Mouse (Mus musculus): ENCODE data around the gene Defb22. TPM values are rescaled to one million over a fixed set of nuclear protein-coding genes. Genes with fewer than 3 reads are reported as not detected.

Defb22 gene
- polyA plus RNA-seq, 1 experiment from 2014 or later = not detected

GRCm38 (mm10) chr2:152476763-152477162, 13.2 kb downstream of the Defb22 start, which contains the start of gene Defb20:
TSS of gene Defb20 (plus strand) at chr2:152477063.
- TF ChIP-seq EP300 (IDR thresholded peaks at IDR 0.05; ENCODE audit: low read depth) (no peak), CTCF (IDR thresholded peaks at IDR 0.05; ENCODE audit: low read depth) (no peak)
- no peak for ATAC-seq
- Histone ChIP-seq H3K27me3 (ENCODE audit: insufficient read depth, low read length) (no peaks in the 10 kb centered on the region), H3K9ac (replicated peaks) (no peak within 1 kb of the TSS), H3K9me3 (ENCODE audit: low read length) (no peaks in the 10 kb centered on the region), H3K4me1 (ENCODE audit: insufficient read depth) (no peaks in the 10 kb centered on the region), H3K27ac (ENCODE audit: low read depth) (no peak within 1 kb of the TSS), H3K36me3 (replicated peaks; ENCODE audit: insufficient read depth, low read length) (no peaks in the 10 kb centered on the region), H3K4me2 (ENCODE audit: low read depth, low read length) (no peak within 1 kb of the TSS), H3K4me3 (ENCODE audit: low read depth, low read length) (no peak within 1 kb of the TSS)
- 55% methylated on average over 2 of the region's 2 CpGs for WGBS (ENCODE audit: insufficient replicate concordance)
- no peak for DNase-seq

- Histone ChIP-seq H3K27ac (ENCODE audit: low read depth) (no peak overlapping the region), H3K4me2 (ENCODE audit: low read depth, low read length) (no peak overlapping the region), H3K4me1 (ENCODE audit: insufficient read depth) (no peaks in the 10 kb centered on the region), H3K9me3 (ENCODE audit: low read length) (no peaks in the 10 kb centered on the region), H3K9ac (replicated peaks) (no peak overlapping the region), H3K36me3 (replicated peaks; ENCODE audit: insufficient read depth, low read length) (no peaks in the 10 kb centered on the region), H3K27me3 (ENCODE audit: insufficient read depth, low read length) (no peaks in the 10 kb centered on the region), H3K4me3 (ENCODE audit: low read depth, low read length) (no peak overlapping the region)
- ATAC-seq = no peak
- no peak for DNase-seq
- TF ChIP-seq EP300 (IDR thresholded peaks at IDR 0.05; ENCODE audit: low read depth) (no peak), CTCF (IDR thresholded peaks at IDR 0.05; ENCODE audit: low read depth) (peak; percentile 32)
- WGBS (ENCODE audit: insufficient replicate concordance) = 16% methylated on average over 3 of the region's 3 CpGs
These were observed 17.5 kb downstream of the Defb22 start for GRCm38 (mm10) chr2:152472434-152472833.

- Histone ChIP-seq H3K4me1 (ENCODE audit: insufficient read depth) (no peaks in the 10 kb centered on the region), H3K36me3 (replicated peaks; ENCODE audit: insufficient read depth, low read length) (no peaks in the 10 kb centered on the region), H3K27me3 (ENCODE audit: insufficient read depth, low read length) (no peaks in the 10 kb centered on the region), H3K27ac (ENCODE audit: low read depth) (no peak overlapping the region), H3K4me2 (ENCODE audit: low read depth, low read length) (no peak overlapping the region), H3K9ac (replicated peaks) (no peak overlapping the region), H3K9me3 (ENCODE audit: low read length) (no peaks in the 10 kb centered on the region), H3K4me3 (ENCODE audit: low read depth, low read length) (no peak overlapping the region)
- DNase-seq = peak; percentile 28
- no peak for TF ChIP-seq EP300 (IDR thresholded peaks at IDR 0.05; ENCODE audit: low read depth)
- TF ChIP-seq CTCF (IDR thresholded peaks at IDR 0.05; ENCODE audit: low read depth) = peak; percentile 75
- 25% methylated on average over 7 of the region's 7 CpGs for WGBS (ENCODE audit: insufficient replicate concordance)
- no peak for ATAC-seq
These were observed 19.0 kb downstream of the Defb22 start for GRCm38 (mm10) chr2:152470973-152471372.

GRCm38 (mm10) chr2:152464570-152465150, 25.3 kb downstream of the Defb22 start, which contains the start of gene Defb23:
TSS of gene Defb23 (minus strand) at chr2:152464620.
- Histone ChIP-seq H3K4me3 (ENCODE audit: low read depth, low read length) (no peak within 1 kb of the TSS), H3K27me3 (ENCODE audit: insufficient read depth, low read length) (no peaks in the 10 kb centered on the region), H3K36me3 (replicated peaks; ENCODE audit: insufficient read depth, low read length) (no peaks in the 10 kb centered on the region), H3K4me2 (ENCODE audit: low read depth, low read length) (no peak within 1 kb of the TSS), H3K4me1 (ENCODE audit: insufficient read depth) (no peaks in the 10 kb centered on the region), H3K9me3 (ENCODE audit: low read length) (peaks cover 4% of the 10 kb centered on the region; the same call in 1 of the 2 replicates), H3K9ac (replicated peaks) (no peak within 1 kb of the TSS), H3K27ac (ENCODE audit: low read depth) (no peak within 1 kb of the TSS)
- 80% methylated on average over 3 of the region's 3 CpGs for WGBS (ENCODE audit: insufficient replicate concordance)
- TF ChIP-seq CTCF (IDR thresholded peaks at IDR 0.05; ENCODE audit: low read depth) (no peak), EP300 (IDR thresholded peaks at IDR 0.05; ENCODE audit: low read depth) (no peak)
- no peak for DNase-seq
- ATAC-seq = no peak

- Histone ChIP-seq H3K36me3 (replicated peaks; ENCODE audit: insufficient read depth, low read length) (no peaks in the 10 kb centered on the region), H3K27ac (ENCODE audit: low read depth) (no peak overlapping the region), H3K9ac (replicated peaks) (no peak overlapping the region), H3K9me3 (ENCODE audit: low read length) (no peaks in the 10 kb centered on the region), H3K4me3 (ENCODE audit: low read depth, low read length) (no peak overlapping the region), H3K4me2 (ENCODE audit: low read depth, low read length) (no peak overlapping the region), H3K27me3 (ENCODE audit: insufficient read depth, low read length) (no peaks in the 10 kb centered on the region), H3K4me1 (ENCODE audit: insufficient read depth) (no peaks in the 10 kb centered on the region)
- no peak for DNase-seq
- no peak for ATAC-seq
- TF ChIP-seq EP300 (IDR thresholded peaks at IDR 0.05; ENCODE audit: low read depth) (no peak), CTCF (IDR thresholded peaks at IDR 0.05; ENCODE audit: low read depth) (no peak)
- WGBS (ENCODE audit: insufficient replicate concordance) = 65% methylated on average over 13 of the region's 13 CpGs
These were observed 30.7 kb downstream of the Defb22 start for GRCm38 (mm10) chr2:152459241-152459640.

- 70% methylated on average over 4 of the region's 4 CpGs for WGBS (ENCODE audit: insufficient replicate concordance)
- no peak overlapping the region for H3K4me3 ChIP-seq (ENCODE audit: low read depth, low read length)
These were observed 37.7 kb downstream of the Defb22 start for GRCm38 (mm10) chr2:152452101-152452781.

More at GRCm38 (mm10) chr2:152452101-152452781, 37.7 kb downstream of the Defb22 start:
- Histone ChIP-seq H3K27me3 (ENCODE audit: insufficient read depth, low read length) (no peaks in the 10 kb centered on the region), H3K9ac (replicated peaks) (no peak overlapping the region), H3K4me2 (ENCODE audit: low read depth, low read length) (no peak overlapping the region), H3K36me3 (replicated peaks; ENCODE audit: insufficient read depth, low read length) (no peaks in the 10 kb centered on the region), H3K9me3 (ENCODE audit: low read length) (no peaks in the 10 kb centered on the region), H3K27ac (ENCODE audit: low read depth) (no peak overlapping the region), H3K4me1 (ENCODE audit: insufficient read depth) (no peaks in the 10 kb centered on the region)
- ATAC-seq = no peak
- DNase-seq = no peak
- TF ChIP-seq EP300 (IDR thresholded peaks at IDR 0.05; ENCODE audit: low read depth) (no peak), CTCF (IDR thresholded peaks at IDR 0.05; ENCODE audit: low read depth) (no peak)
